Mouse (Mus musculus): ENCODE measurements around the gene Gprc5c. TPM values are rescaled to one million over a fixed set of nuclear protein-coding genes. Genes with fewer than 3 reads are reported as not detected.
A peak's percentile ranks its signal among the peaks of the same experiment; 100 is the strongest.

The Gprc5c gene
- total RNA-seq (2021) = 10 to 100 TPM; 31.2 to 47.0 TPM
- long read RNA-seq, experiment 1, partial matches to known transcripts = 14 of 25 reads
- long read RNA-seq, experiment 1, other reads (novel, unspliced or antisense) = 4 of 25 reads
- long read RNA-seq, experiment 2, transcript Gprc5c-202 (5 exons, 3,667 nt) = major isoform, 5 of 40 reads
- long read RNA-seq, experiment 2, partial matches to known transcripts = 23 of 40 reads
- long read RNA-seq, experiment 2, other reads (novel, unspliced or antisense) = 7 of 40 reads

GRCm38 (mm10) chr11:114850452-114851268, at the start of gene Gprc5c:
Gprc5c (plus strand) TSS chr11:114851152.
- DNase-seq = peak; percentile 67

- no peak for DNase-seq
Measured at GRCm38 (mm10) chr11:114801906-114802305, 49.0 kb upstream of the Gprc5c start.

- DNase-seq = no peak
Measured at GRCm38 (mm10) chr11:114802540-114803267, 48.2 kb upstream of the Gprc5c start.

GRCm38 (mm10) chr11:114803990-114804389, 47.0 kb upstream of the Gprc5c start:
- DNase-seq = no peak

- no peak for DNase-seq
Measured at GRCm38 (mm10) chr11:114807025-114807424, 43.9 kb upstream of the Gprc5c start.

GRCm38 (mm10) chr11:114807686-114808427, 43.1 kb upstream of the Gprc5c start:
- no peak for DNase-seq

- no peak for DNase-seq
Measured at GRCm38 (mm10) chr11:114809371-114809770, 41.6 kb upstream of the Gprc5c start.

- DNase-seq = no peak
Measured at GRCm38 (mm10) chr11:114810344-114810743, 40.6 kb upstream of the Gprc5c start.

GRCm38 (mm10) chr11:114812731-114813240, 38.2 kb upstream of the Gprc5c start:
- peak; percentile 73 for DNase-seq

- DNase-seq = peak; percentile 51
Measured at GRCm38 (mm10) chr11:114814873-114815592, 35.9 kb upstream of the Gprc5c start.

GRCm38 (mm10) chr11:114816934-114817333, 34.0 kb upstream of the Gprc5c start:
- DNase-seq = no peak

- DNase-seq = peak; percentile 15
Measured at GRCm38 (mm10) chr11:114818185-114818584, 32.8 kb upstream of the Gprc5c start.

GRCm38 (mm10) chr11:114819110-114819509, 31.8 kb upstream of the Gprc5c start:
- no peak for DNase-seq

- DNase-seq = no peak
Measured at GRCm38 (mm10) chr11:114820444-114820843, 30.5 kb upstream of the Gprc5c start.

- DNase-seq = no peak
Measured at GRCm38 (mm10) chr11:114821325-114821724, 29.6 kb upstream of the Gprc5c start.

GRCm38 (mm10) chr11:114822727-114823126, 28.2 kb upstream of the Gprc5c start:
- peak; percentile 48 for DNase-seq

GRCm38 (mm10) chr11:114823199-114823725, 27.7 kb upstream of the Gprc5c start:
- no peak for DNase-seq

GRCm38 (mm10) chr11:114826686-114827085, 24.3 kb upstream of the Gprc5c start:
- no peak for DNase-seq

GRCm38 (mm10) chr11:114829499-114830432, 21.2 kb upstream of the Gprc5c start:
- DNase-seq = peak; percentile 78

- DNase-seq = peak; percentile 44
Measured at GRCm38 (mm10) chr11:114830433-114830773, 20.5 kb upstream of the Gprc5c start.

Measured in gastrocnemius, postnatal 25 days (tissue).